Mouse (Mus musculus) macrophage (primary cell): ENCODE results near the gene Ift81. TPM values are rescaled to one million over a fixed set of nuclear protein-coding genes. Genes with fewer than 3 reads are reported as not detected.

Experiments
- H3K27ac ChIP-seq: fragments of 350-480 bp; formaldehyde crosslinking; 2 replicates; pipeline ENCODE4 v1.9.0; 2021
- H3K36me3 ChIP-seq: fragments of 350-480 bp; formaldehyde crosslinking; 2 replicates; pipeline ENCODE4 v1.9.0; 2021; ENCODE audit errors: inconsistent target
- H3K4me3 ChIP-seq: fragments of 350-480 bp; formaldehyde crosslinking; 2 replicates; pipeline ENCODE4 v1.9.0; 2021; ENCODE audit errors: inconsistent target
- H3K79me2 ChIP-seq: fragments of 350-480 bp; formaldehyde crosslinking; 2 replicates; pipeline ENCODE4 v1.9.0; 2021; ENCODE audit errors: inconsistent target
- WGBS: methylation state at CpG from one replicate; pipeline ENCODE4 v1.1.7; 2026; ENCODE audit warnings: inconsistent platforms; ENCODE audit not compliant: missing documents; 5-methylcytosine and 5-hydroxymethylcytosine counted together
- polyA plus RNA-seq: library from polyadenylated mRNA; stranded (reverse); fragments of 250-400 nt; gene quantifications from 3 replicates; pipeline ENCODE4 v1.2.4, GENCODE M21; 2018; ENCODE audit warnings: inconsistent platforms

Gene Ift81
- polyA plus RNA-seq, 1 experiment from 2014 or later, result 2.5 TPM

DNA sequence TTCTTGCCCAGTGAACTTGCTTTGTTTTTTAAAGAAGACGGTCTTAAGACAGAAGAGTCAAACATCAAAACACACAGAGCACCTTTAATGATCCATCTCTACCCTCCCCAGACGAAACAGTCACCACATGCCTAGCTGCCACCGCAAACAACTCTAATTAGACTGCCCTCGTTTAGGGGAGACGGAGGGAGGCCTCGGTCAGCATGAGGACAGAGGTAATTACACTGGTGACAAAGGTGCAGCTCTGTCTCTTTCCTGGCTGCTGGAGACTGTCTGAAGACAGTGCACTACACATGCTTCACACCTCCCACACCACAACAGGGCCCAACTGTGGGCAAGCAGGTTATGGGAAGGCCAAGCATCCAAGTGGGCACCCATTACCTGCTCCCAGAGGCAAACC lies 66.5 kb downstream of the Ift81 start:
- 79% methylated on average over 6 of the region's 6 CpGs for whole genome bisulfite sequencing
- no peaks in the 10 kb centered on the region for H3K79me2 ChIP-seq
- H3K36me3 ChIP-seq, result no peaks in the 10 kb centered on the region
- peak overlapping the region; percentile 49 for H3K27ac ChIP-seq
- H3K4me3 ChIP-seq, result no peak overlapping the region

DNA sequence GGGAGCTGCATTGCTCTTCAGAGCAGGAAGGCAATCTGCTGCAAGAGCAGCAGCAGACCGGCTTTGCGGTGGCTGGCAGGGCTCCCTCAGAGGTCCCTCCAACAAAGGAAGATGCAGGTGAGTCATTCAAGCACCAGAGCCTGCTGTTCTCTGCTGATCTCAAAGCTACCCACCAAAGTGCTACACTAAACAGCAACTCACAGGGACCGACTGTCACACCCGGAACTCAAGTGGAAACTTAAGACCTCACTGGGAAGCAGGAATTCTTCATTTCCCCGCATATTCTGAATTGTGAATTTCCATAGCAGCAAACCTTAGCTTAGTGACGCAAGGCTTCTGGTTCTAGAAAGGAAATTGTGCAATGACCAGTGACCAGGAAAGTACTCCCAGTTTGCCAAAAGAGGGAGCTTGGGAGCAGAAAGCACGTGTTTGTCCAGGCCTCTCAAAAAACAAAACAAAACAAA lies 67.0 kb downstream of the Ift81 start:
- WGBS, result under 1% methylated on average over 7 of the region's 7 CpGs
- Histone ChIP-seq H3K27ac (peak overlapping the region; percentile 49), H3K4me3 (no peak overlapping the region), H3K79me2 (no peaks in the 10 kb centered on the region), H3K36me3 (no peaks in the 10 kb centered on the region)

DNA sequence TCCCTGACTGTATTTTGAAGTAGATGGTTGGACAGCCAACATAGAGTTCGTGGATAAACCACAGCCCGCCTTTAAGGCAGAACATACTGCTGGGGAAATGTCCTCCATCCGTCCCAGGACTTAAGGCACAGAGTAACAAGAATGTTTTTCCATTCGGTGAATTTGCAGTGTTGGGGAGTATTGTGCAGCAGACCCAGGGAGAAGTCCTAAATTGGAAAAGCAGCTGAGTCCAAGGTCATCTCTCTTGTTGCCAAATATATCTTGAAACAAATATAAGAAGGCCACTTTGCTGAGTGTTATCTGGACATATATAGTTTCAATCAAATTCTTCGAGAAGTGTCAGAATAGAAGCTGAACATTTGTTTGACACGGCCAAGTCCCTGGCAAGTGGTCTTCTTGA lies 70.9 kb downstream of the Ift81 start:
- no peaks in the 10 kb centered on the region for H3K79me2 ChIP-seq
- 92% methylated on average over 6 of the region's 6 CpGs for WGBS
- no peak overlapping the region for H3K4me3 ChIP-seq
- no peaks in the 10 kb centered on the region for H3K36me3 ChIP-seq
- no peak overlapping the region for H3K27ac ChIP-seq

DNA sequence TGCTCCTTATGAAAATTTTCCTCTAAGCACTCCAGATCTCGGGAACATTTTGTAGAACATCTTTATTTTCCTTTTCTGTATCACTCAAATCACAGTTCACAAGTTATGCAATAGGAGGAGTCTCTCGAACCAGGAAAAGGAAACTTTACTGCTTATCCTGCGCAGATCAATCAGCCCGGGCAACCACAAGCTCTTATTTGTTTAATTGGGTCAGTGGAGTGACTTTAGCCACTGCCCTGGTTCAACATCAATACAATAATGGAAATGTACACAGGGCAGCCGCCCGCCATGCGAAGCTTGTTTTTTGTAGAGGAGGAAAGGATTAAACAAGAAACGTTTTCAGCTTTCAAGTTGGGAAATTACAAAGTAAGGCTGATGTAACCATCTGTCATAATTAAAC lies 72.4 kb downstream of the Ift81 start:
- Histone ChIP-seq H3K36me3 (no peaks in the 10 kb centered on the region), H3K79me2 (no peaks in the 10 kb centered on the region), H3K27ac (no peak overlapping the region), H3K4me3 (no peak overlapping the region)
- WGBS, result 76% methylated on average over 8 of the region's 8 CpGs

DNA sequence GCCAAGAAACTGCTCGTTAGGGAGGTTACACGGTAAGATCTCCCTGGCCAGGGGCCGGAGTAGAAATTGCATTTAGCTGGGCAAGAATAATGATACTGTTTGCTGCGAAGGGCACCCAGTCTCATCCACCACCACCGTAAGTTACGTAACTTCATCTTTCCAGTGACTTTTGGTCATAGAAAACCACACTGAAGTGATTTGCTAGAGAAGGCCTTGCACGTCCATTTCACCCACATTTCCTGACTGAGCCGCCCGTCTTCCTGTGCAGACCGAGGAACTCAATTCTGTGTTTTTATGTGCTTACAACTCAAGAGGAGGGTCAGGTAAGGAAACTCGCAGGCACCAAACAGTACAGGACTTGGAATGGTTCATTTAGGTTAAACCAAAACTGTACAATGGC lies 76.2 kb downstream of the Ift81 start:
- H3K36me3 ChIP-seq, result no peaks in the 10 kb centered on the region
- no peak overlapping the region for H3K27ac ChIP-seq
- no peak overlapping the region for H3K4me3 ChIP-seq
- WGBS, result 32% methylated on average over 11 of the region's 11 CpGs
- no peaks in the 10 kb centered on the region for H3K79me2 ChIP-seq

DNA sequence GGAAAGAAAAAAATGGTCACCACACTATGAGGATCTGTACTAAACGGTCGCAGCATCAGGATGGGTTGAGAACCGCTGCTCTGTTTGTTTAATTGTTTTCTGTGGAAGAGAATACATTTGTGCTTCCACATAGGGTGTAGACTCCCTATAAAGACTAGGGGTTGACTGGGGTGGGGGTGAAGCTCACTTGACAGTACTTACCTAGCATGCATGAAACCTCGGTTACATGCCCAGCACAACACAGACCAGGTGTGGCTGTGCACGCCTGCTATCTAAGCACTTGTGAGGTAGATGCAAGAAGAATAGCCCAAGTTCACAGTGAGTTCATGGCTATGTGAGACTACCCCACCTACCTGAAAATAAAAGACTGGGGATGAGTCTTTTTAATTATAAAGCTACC lies 76.7 kb downstream of the Ift81 start:
- Histone ChIP-seq H3K79me2 (no peaks in the 10 kb centered on the region), H3K36me3 (no peaks in the 10 kb centered on the region), H3K4me3 (no peak overlapping the region), H3K27ac (no peak overlapping the region)
- 95% methylated on average over 5 of the region's 5 CpGs for WGBS

DNA sequence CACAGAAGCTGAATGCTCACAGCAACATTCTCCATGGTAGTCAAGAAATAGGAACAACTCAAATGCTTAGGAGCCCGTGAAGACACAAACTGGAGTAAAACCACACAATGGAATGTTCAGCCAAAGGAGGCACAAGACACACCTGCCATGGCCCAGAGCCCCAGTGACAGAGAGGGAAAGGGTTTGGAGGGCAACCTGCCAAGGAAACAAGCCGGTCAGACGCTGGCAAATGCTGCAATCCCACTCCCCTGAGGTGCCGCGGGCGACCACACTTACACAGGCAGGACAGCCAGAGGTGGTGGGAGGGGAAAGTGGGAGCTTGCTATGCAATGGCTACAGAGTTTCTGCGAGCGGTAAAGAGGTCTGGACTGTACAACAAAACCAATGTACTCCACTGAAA lies 80.4 kb downstream of the Ift81 start:
- no peak overlapping the region for H3K27ac ChIP-seq
- WGBS, result 73% methylated on average over 8 of the region's 8 CpGs
- H3K79me2 ChIP-seq, result no peaks in the 10 kb centered on the region
- H3K4me3 ChIP-seq, result no peak overlapping the region
- H3K36me3 ChIP-seq, result no peaks in the 10 kb centered on the region

DNA sequence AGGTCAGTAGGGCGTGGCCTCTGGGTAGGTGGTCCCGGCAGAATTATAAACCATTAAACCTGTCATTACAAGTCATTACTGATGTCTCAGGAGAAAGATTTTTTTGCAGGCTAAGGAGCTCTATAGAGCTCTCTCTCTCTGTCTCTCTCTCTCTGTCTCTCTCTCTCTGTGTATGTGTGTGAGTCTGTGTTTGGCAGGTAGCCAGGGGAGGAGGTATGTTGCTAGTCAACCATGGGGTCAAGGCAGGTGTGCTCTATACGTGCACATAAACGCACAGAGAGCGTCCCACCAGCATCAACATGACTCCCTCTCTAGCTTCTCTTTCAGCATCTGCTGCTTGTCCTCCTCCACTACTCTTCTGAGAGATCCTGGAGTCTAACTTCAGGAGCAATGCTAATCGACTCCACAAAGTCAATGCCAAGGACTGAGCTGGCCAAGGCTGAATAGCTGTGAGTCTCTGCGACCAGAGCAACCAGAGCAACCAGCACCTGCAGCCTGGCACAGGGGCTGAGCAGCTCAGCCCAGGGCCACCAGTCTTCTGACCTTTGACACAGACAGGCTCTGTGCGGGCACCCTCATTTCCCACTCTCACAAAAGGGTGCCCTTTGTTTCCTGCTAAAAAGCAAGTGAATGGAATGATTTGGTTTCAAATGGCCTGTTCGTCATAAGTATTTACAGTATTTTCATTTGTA lies 84.3 kb downstream of the Ift81 start:
- 93% methylated on average over 9 of the region's 9 CpGs for WGBS
- H3K79me2 ChIP-seq, result no peaks in the 10 kb centered on the region
- H3K36me3 ChIP-seq, result no peaks in the 10 kb centered on the region
- H3K4me3 ChIP-seq, result no peak overlapping the region
- no peak overlapping the region for H3K27ac ChIP-seq

DNA sequence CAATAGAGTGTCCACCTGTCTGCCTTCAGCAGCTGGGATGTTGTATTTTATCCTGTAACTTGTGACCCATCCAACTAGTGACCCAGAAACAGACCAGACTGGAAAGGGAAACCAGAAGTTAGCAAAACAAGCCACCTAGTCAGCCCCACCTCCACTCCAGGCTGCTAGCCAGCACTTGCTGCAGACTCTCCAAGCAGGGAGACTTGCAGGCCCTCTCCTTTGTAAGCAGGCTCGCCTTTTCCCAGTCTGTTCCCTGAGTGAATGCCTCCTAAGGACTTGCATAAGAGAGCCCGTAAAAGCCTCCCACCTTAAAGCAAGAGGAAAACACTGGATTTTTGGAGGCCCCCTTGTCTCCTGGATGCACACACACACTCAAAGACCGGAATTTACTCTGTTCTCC lies 85.0 kb downstream of the Ift81 start:
- no peaks in the 10 kb centered on the region for H3K36me3 ChIP-seq
- WGBS, result 89% methylated on average over 3 of the region's 3 CpGs
- H3K4me3 ChIP-seq, result no peak overlapping the region
- no peaks in the 10 kb centered on the region for H3K79me2 ChIP-seq
- H3K27ac ChIP-seq, result no peak overlapping the region

DNA sequence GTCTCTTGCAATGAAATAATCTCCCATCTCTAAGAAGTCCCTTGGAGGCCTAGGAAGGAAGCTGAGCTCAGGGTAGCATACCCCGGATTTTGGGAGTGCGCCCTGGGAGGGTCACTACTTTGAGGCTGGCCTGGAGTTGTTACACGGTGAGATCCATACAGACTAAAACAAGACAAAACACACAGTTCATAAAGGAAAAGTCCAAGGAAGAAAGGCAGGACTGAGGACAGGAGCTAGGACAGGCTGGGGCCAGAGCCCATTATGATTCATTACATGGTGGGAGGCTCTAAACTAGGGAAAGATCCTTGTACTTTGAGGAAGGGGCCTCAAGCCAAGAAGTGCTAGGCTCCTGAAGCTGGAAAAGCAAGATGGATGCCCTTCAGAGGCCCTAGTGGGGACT lies 85.7 kb downstream of the Ift81 start:
- Histone ChIP-seq H3K36me3 (no peaks in the 10 kb centered on the region), H3K4me3 (no peak overlapping the region), H3K79me2 (no peaks in the 10 kb centered on the region), H3K27ac (no peak overlapping the region)
- WGBS, result 85% methylated on average over 3 of the region's 3 CpGs

DNA sequence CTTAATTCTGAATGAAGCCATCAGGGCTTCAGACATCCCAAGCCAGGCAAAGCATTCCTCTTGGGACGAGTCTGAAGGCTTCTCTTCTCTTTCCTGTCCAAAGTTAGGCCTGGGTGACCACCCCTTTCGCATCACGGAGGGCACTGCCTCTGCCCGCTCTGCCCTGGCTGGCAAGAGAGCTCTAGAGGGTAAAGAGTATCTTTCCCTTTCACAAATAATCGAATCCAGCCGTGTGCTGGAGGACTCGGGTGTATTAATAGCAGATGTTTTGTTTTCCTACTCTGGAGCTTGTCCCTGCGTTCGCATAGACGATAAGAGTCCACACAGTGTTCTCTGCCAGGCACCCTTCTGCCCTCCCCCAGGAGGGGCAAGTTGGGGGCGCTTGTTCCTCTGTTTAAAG lies 86.6 kb downstream of the Ift81 start:
- 90% methylated on average over 11 of the region's 11 CpGs for WGBS
- no peak overlapping the region for H3K4me3 ChIP-seq
- no peak overlapping the region for H3K27ac ChIP-seq
- H3K36me3 ChIP-seq, result no peaks in the 10 kb centered on the region
- H3K79me2 ChIP-seq, result no peaks in the 10 kb centered on the region

DNA sequence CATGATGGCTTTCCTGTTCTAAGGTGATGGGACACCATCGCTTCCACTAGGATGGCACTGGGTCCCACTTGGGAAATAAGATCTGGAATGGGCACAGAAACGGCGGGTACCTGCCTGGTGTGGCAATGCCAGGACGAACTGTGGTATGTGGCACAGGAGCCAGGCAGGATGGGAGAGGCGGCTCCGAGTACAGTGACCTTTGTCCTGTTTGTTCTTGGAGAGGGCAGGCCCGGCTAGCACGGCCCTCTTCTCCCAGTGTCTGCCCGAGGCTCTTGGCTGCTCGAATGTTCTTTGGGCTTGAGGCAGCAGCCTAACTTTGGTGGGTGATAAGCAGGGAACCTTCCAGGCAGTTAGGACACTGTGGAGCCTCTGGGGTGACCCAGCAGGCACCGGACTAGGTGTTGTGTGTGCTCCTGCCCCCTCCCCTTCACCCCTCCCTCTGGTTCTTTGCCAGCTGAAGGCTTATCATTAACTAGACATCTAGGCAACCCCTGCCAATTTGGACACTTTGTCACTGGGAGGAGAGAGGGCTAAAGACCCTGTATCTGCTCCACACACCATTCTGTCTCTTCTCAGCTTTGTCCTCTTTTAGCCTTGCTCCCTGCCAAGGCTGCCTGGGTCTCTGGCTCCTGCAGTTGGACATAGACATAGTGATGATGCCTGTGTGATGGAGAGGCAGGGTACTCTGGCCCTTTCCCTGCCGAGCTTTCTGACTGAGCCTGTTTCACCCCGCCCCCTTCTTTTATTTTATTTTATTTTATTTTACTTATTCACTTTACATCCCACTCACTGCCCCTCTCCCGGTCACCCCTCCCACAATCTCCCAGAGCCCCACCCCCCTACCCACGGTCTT lies 87.2 kb downstream of the Ift81 start:
- Histone ChIP-seq H3K27ac (no peak overlapping the region), H3K4me3 (no peak overlapping the region), H3K36me3 (no peaks in the 10 kb centered on the region), H3K79me2 (no peaks in the 10 kb centered on the region)
- WGBS, result 93% methylated on average over 15 of the region's 15 CpGs

DNA sequence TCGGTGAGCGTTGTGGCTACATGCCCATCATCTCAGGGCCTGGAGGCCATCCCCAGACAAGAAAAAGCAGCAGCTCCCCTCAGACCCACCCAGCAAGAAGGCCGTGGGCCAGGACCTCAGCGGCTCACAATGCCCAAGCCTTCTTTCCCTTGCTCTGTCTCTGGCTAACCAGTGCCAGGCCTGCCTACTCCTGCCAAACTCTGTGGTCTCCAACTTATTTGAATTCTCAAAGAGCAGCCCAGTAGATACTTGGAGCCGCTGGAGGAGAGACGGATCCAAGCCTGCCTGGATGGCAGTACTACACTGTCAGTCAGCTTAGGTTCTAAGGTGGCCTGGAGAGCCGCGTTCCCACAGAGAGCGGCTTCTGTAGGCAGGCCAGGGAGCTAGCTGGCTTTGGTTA lies 87.9 kb downstream of the Ift81 start:
- no peaks in the 10 kb centered on the region for H3K36me3 ChIP-seq
- no peak overlapping the region for H3K27ac ChIP-seq
- H3K79me2 ChIP-seq, result no peaks in the 10 kb centered on the region
- 92% methylated on average over 9 of the region's 9 CpGs for WGBS
- no peak overlapping the region for H3K4me3 ChIP-seq

DNA sequence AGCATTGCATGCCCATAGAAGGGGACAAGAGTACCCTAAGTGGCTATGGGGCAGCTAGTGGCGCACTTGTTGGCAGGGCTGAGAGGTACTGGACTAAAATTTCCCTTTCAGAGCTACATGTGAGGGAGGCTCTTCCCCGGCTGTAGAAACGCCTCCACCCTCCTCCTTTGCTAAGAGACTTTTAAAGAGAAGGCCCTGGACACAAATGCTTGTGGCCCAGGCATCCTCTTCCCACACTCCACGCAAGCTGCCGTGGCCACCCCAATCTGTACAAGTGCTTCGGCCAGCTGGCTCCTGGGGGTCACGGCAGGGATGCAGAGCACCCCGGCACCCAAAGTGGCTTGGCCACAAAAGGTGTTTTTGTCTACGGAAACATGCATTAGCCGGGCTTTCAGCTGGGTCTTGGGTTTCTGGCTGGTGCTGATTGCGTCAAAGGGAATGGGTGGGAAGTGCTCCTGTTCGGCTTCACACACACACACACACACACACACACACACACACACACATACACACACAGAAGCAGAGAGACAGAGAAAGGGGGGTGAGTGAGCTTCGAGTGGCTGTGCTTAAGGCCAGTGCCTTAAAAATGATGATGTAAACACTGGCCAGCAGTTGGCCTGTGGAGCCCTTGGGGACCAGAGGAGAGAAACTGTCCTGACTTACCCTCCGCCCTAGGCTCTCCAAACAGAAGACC lies 88.9 kb downstream of the Ift81 start:
- H3K27ac ChIP-seq, result no peak overlapping the region
- no peaks in the 10 kb centered on the region for H3K79me2 ChIP-seq
- no peaks in the 10 kb centered on the region for H3K36me3 ChIP-seq
- 84% methylated on average over 14 of the region's 14 CpGs for WGBS
- H3K4me3 ChIP-seq, result no peak overlapping the region

DNA sequence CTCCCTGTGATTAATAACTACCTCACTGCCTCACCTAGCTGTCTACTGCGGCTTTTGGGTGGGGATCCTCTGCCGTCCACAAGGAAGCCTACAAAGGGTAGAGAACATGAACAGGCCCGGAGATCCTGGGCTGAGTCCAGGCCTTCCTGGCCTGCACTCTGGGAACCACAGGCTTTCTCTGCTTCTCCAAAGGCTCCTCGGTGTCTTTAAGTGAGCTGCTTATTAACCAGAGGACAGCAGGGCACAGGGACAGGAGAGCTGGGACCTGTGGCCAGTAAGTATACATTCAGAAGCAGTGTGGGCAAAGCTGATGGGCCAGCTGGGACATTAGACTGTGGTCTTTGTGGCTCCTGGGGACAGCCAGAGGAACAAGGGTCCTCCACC lies 89.5 kb downstream of the Ift81 start:
- Histone ChIP-seq H3K4me3 (no peak overlapping the region), H3K36me3 (no peaks in the 10 kb centered on the region), H3K79me2 (no peaks in the 10 kb centered on the region), H3K27ac (no peak overlapping the region)
- 90% methylated on average over 4 of the region's 4 CpGs for WGBS
